Comparison of ENCODE assay signal across 29 mouse cellular contexts in genomic region chr9:21022726-21023125, GRCm38 (mm10). TPM values are rescaled to one million over a fixed set of nuclear protein-coding genes. Genes with fewer than 3 reads are reported as not detected.
DNase-seq lines count a peak whose midpoint lies in the region; ATAC-seq and TF ChIP-seq lines count a peak whose summit lies in the region.
"Had no signal": no experiment of that assay in that cellular context is flagged by ENCODE, and none has a peak within 500 bp of the region (broad histone marks: within the 10 kb centered on the region; RNA-seq: fewer than 3 reads in every experiment).

No protein-coding gene starts in this region.

- no peaks in the 10 kb centered on the region for H3K4me1 ChIP-seq in kidney, postnatal 0 days (replicated peaks; ENCODE audit: insufficient read depth, low read length)
- H3K4me1 ChIP-seq in lung, embryonic 15.5 days, result peaks cover 31% of the 10 kb centered on the region
- peaks cover 22 to 57% of the 10 kb centered on the region in 2 experiments for H3K4me1 ChIP-seq in CH12.LX (ENCODE audit: control insufficient read depth in 1 of 2, insufficient read depth in 2 of 2)
- no peaks in the 10 kb centered on the region for H3K4me1 ChIP-seq in hindbrain, embryonic 14.5 days (replicated peaks; ENCODE audit: control insufficient read depth, insufficient read depth, low read length)
- H3K4me1 ChIP-seq: embryonic facial prominence, embryonic 12.5 days; heart, embryonic 13.5 days; limb, embryonic 13.5 days had no signal

- TF ChIP-seq RAD21 in CH12.LX (IDR thresholded peaks at IDR 0.05; ENCODE audit: low read depth, low read length), result peak; percentile 15

- no peaks in the 10 kb centered on the region for H3K36me3 ChIP-seq in kidney, postnatal 0 days (ENCODE audit: insufficient read depth, low read length)
- H3K36me3 ChIP-seq in lung, embryonic 15.5 days, result no peaks in the 10 kb centered on the region; the same call in 1 of the 2 replicates
- peaks cover 72 to 90% of the 10 kb centered on the region in 2 experiments for H3K36me3 ChIP-seq in CH12.LX (replicated peaks in 1 of 2; ENCODE audit: control insufficient read depth in 1 of 2, insufficient read depth in 1 of 2, low read length in 1 of 2)
- no peaks in the 10 kb centered on the region for H3K36me3 ChIP-seq in hindbrain, embryonic 14.5 days (replicated peaks; ENCODE audit: control insufficient read depth, insufficient read depth)
- H3K36me3 ChIP-seq: embryonic facial prominence, embryonic 12.5 days; heart, embryonic 13.5 days; limb, embryonic 13.5 days; neural tube, embryonic 13.5 days had no signal

- ATAC-seq in kidney, postnatal 0 days (replicated peaks; ENCODE audit: low FRiP score, low read depth), result no peak
- ATAC-seq in lung, embryonic 15.5 days (ENCODE audit: borderline replicate concordance, extremely low read depth, low FRiP score, low TSS enrichment), result no peak
- no peak for ATAC-seq in hindbrain, embryonic 14.5 days (ENCODE audit: low FRiP score)
- ATAC-seq: forebrain, embryonic 14.5 days; hindbrain, postnatal 0 days; intestine, embryonic 16.5 days; Patski had no signal

- WGBS in kidney, postnatal 0 days, result 85% methylated on average over 1 of the region's 1 CpGs
- whole genome bisulfite sequencing in lung, embryonic 15.5 days, result 70% methylated on average over 1 of the region's 1 CpGs
- 82% methylated on average over 1 of the region's 1 CpGs for WGBS in hindbrain, embryonic 14.5 days

- DNase-seq in kidney, postnatal 0 days (ENCODE audit: low spot score), result no peak
- DNase-seq in kidney, postnatal 25 days, result no peak
- DNase-seq in lung, postnatal 25 days (ENCODE audit: low spot score), result no peak
- DNase-seq in 416B (ENCODE audit: low read depth), result peak; percentile 46
- DNase-seq in CH12.LX (ENCODE audit: extremely low read depth), result no peak
- DNase-seq in hindbrain, embryonic 14.5 days (ENCODE audit: low spot score), result no peak
- DNase-seq: adrenal gland, postnatal 14 days; cerebellum, adult 11-12 months; cerebellum, adult 9-11 months; embryo, embryonic 11 days; gastrocnemius, postnatal 25 days; heart, adult 11 months; heart, postnatal 14 days; kidney, postnatal 4 days; thymus, postnatal 4 days had no signal

- H3K9ac ChIP-seq in kidney, postnatal 0 days (ENCODE audit: low read depth, low read length), result no peak overlapping the region
- no peak overlapping the region for H3K9ac ChIP-seq in lung, embryonic 15.5 days
- H3K9ac ChIP-seq in CH12.LX (ENCODE audit: insufficient read depth, low read depth), result no peak overlapping the region
- no peak overlapping the region for H3K9ac ChIP-seq in hindbrain, embryonic 14.5 days
- H3K9ac ChIP-seq: embryonic facial prominence, embryonic 12.5 days; heart, embryonic 13.5 days; limb, embryonic 13.5 days; neural tube, embryonic 13.5 days had no signal

- no peak overlapping the region for H3K4me3 ChIP-seq in kidney, postnatal 0 days (replicated peaks; ENCODE audit: low read depth, low read length)
- H3K4me3 ChIP-seq in lung, embryonic 15.5 days, result no peak overlapping the region
- H3K4me3 ChIP-seq in CH12.LX (replicated peaks in 1 of 3; ENCODE audit: low read depth in 2 of 3, low read length in 2 of 3, poor library complexity in 1 of 3), result no peak overlapping the region
- H3K4me3 ChIP-seq in hindbrain, embryonic 14.5 days (replicated peaks; ENCODE audit: low read length), result no peak overlapping the region
- H3K4me3 ChIP-seq: embryonic facial prominence, embryonic 12.5 days; heart, embryonic 13.5 days; limb, embryonic 13.5 days; neural tube, embryonic 13.5 days had no signal

- H3K79me2 ChIP-seq in CH12.LX (replicated peaks; ENCODE audit: control insufficient read depth, extremely low read depth, insufficient read depth, poor library complexity, severe bottlenecking), result peaks cover 72% of the 10 kb centered on the region

- H3K9me3 ChIP-seq in kidney, postnatal 0 days (replicated peaks; ENCODE audit: low read length), result no peaks in the 10 kb centered on the region
- H3K9me3 ChIP-seq in lung, embryonic 15.5 days, result no peaks in the 10 kb centered on the region
- H3K9me3 ChIP-seq in CH12.LX (replicated peaks; ENCODE audit: low read length), result no peaks in the 10 kb centered on the region
- H3K9me3 ChIP-seq in hindbrain, embryonic 14.5 days (ENCODE audit: control insufficient read depth, low read length), result no peaks in the 10 kb centered on the region
- H3K9me3 ChIP-seq: embryonic facial prominence, embryonic 12.5 days; heart, embryonic 13.5 days; limb, embryonic 13.5 days; neural tube, embryonic 13.5 days had no signal

- peak; percentile 32; the same call in 1 of the 2 replicates for TF ChIP-seq CTCF in kidney, postnatal 0 days (IDR thresholded peaks at IDR 0.05; ENCODE audit: low read depth)
- peak in 1 of 2 experiments; percentile 40; a peak in 2 of 4 replicates for TF ChIP-seq CTCF in CH12.LX (conservative IDR thresholded peaks at IDR 0.05 in 1 of 2, IDR thresholded peaks at IDR 0.05 in 1 of 2; ENCODE audit: low read depth in 2 of 2, low read length in 2 of 2)

- no peak for TF ChIP-seq EP300 in CH12.LX (IDR thresholded peaks at IDR 0.05; ENCODE audit: low read length)

- in situ Hi-C loops in CH12.LX (cut with MboI; ENCODE audit: low pct_ligation_motif_present, low pct_unique_long_range_greater_than_20kb, low sequenced_read_pairs), result no loop called here

- H3K27ac ChIP-seq in kidney, postnatal 0 days, result no peak overlapping the region
- peak overlapping the region; percentile 77 for H3K27ac ChIP-seq in lung, embryonic 15.5 days
- H3K27ac ChIP-seq in CH12.LX (ENCODE audit: insufficient read depth, low read depth), result no peak overlapping the region
- H3K27ac ChIP-seq in hindbrain, embryonic 14.5 days, result no peak overlapping the region
- H3K27ac ChIP-seq: embryonic facial prominence, embryonic 12.5 days; heart, embryonic 13.5 days; hindbrain, postnatal 0 days; limb, embryonic 13.5 days; neural tube, embryonic 13.5 days had no signal

- dilution Hi-C loops in CH12.LX (cut with MboI; ENCODE audit: extremely low pct_ligation_motif_present, extremely low pct_unique_long_range_greater_than_20kb, low sequenced_read_pairs), result no loop called here

- H3K4me2 ChIP-seq in kidney, postnatal 0 days (ENCODE audit: low read length), result no peak overlapping the region
- no peak overlapping the region for H3K4me2 ChIP-seq in lung, embryonic 15.5 days
- H3K4me2 ChIP-seq in CH12.LX (ENCODE audit: insufficient read depth, low read depth, poor library complexity, severe bottlenecking), result no peak overlapping the region
- H3K4me2 ChIP-seq in hindbrain, embryonic 14.5 days (replicated peaks), result no peak overlapping the region
- H3K4me2 ChIP-seq: embryonic facial prominence, embryonic 12.5 days; heart, embryonic 13.5 days; limb, embryonic 13.5 days; neural tube, embryonic 13.5 days had no signal

- H3K27me3 ChIP-seq in kidney, postnatal 0 days (ENCODE audit: insufficient read depth, low read length), result no peaks in the 10 kb centered on the region
- H3K27me3 ChIP-seq in lung, embryonic 15.5 days, result no peaks in the 10 kb centered on the region
- H3K27me3 ChIP-seq in CH12.LX (replicated peaks), result no peaks in the 10 kb centered on the region
- peaks cover 24% of the 10 kb centered on the region for H3K27me3 ChIP-seq in hindbrain, embryonic 14.5 days (ENCODE audit: control insufficient read depth, insufficient read depth, low read length)
- H3K27me3 ChIP-seq: Patski had no signal

- no peak for TF ChIP-seq POLR2A in CH12.LX (IDR thresholded peaks at IDR 0.05; ENCODE audit: low read depth, low read length)

TF ChIP-seq in CH12.LX, 34 proteins besides CTCF, POLR2A, EP300 and RAD21 (continues in another document):
- TF ChIP-seq IRF4 (IDR thresholded peaks at IDR 0.05; ENCODE audit: low read depth, low read length) (no peak), ZNF384 (IDR thresholded peaks at IDR 0.05; ENCODE audit: low read depth, low read length) (no peak), JUN (IDR thresholded peaks at IDR 0.05; ENCODE audit: insufficient read depth, low read depth, low read length) (no peak)

RNA-seq across cellular contexts. Expression of gene Icam4, which starts 6.4 kb away (rescaled TPM):
- polyA plus RNA-seq in kidney, postnatal 0 days (2015; fragmentation: Nextera tagmentation; extraction: Ambion mirVana), result 0.26 and 0.50 TPM in 2 replicates
- 2.4 and 2.9 TPM in 2 replicates for polyA plus RNA-seq in lung, embryonic 15.5 days (2015; fragmentation: Nextera tagmentation; extraction: Ambion mirVana)
- total RNA-seq in CH12.LX (2012; rRNA removed) (2.9 and 3.1 TPM in 2 replicates), CH12.LX (2014; rRNA removed) (1.1 and 1.2 TPM in 2 replicates)
- polyA plus RNA-seq in CH12.LX (2012; ENCODE audit: insufficient read length, low read depth), result 0.72 and 0.96 TPM in 2 replicates
- polyA plus RNA-seq in hindbrain, embryonic 14.5 days (2014; fragmentation: Nextera tagmentation; extraction: Ambion mirVana), result 0.31 TPM in 1 of 2 replicates, not detected in the other
- total RNA-seq: hindbrain, postnatal 0 days had no signal
- polyA plus RNA-seq: forebrain, embryonic 14.5 days had no signal

RNA-seq across cellular contexts. Expression of gene Icam1, which starts 6.9 kb away (rescaled TPM):
- 12.3 and 13.4 TPM in 2 replicates for polyA plus RNA-seq in kidney, postnatal 0 days (2015; fragmentation: Nextera tagmentation; extraction: Ambion mirVana)
- polyA plus RNA-seq in lung, embryonic 15.5 days (2015; fragmentation: Nextera tagmentation; extraction: Ambion mirVana), result 55.1 and 57.5 TPM in 2 replicates
- total RNA-seq in CH12.LX (2012; rRNA removed) (128 and 202 TPM in 2 replicates), CH12.LX (2014; rRNA removed) (101 and 102 TPM in 2 replicates)
- 64.2 and 70.6 TPM in 2 replicates for polyA plus RNA-seq in CH12.LX (2012; ENCODE audit: insufficient read length, low read depth)
- polyA plus RNA-seq in hindbrain, embryonic 14.5 days (2014; fragmentation: Nextera tagmentation; extraction: Ambion mirVana), result 3.6 and 3.8 TPM in 2 replicates

RNA-seq across cellular contexts. Expression of gene Icam5, which starts 9.1 kb away (rescaled TPM):
- polyA plus RNA-seq in kidney, postnatal 0 days (2015; fragmentation: Nextera tagmentation; extraction: Ambion mirVana), result 0.21 and 0.27 TPM in 2 replicates
- 0.17 and 0.23 TPM in 2 replicates for polyA plus RNA-seq in lung, embryonic 15.5 days (2015; fragmentation: Nextera tagmentation; extraction: Ambion mirVana)
- total RNA-seq in CH12.LX (2012; rRNA removed), result 4.9 TPM in 2 replicates
- total RNA-seq in CH12.LX (2014; rRNA removed), result 0.89 and 1.0 TPM in 2 replicates
- 1.6 and 1.7 TPM in 2 replicates for polyA plus RNA-seq in CH12.LX (2012; ENCODE audit: insufficient read length, low read depth)
- 1.6 and 1.9 TPM in 2 replicates for polyA plus RNA-seq in hindbrain, embryonic 14.5 days (2014; fragmentation: Nextera tagmentation; extraction: Ambion mirVana)
- total RNA-seq: gastrocnemius, adult 18-20 months; gastrocnemius, postnatal 25 days had no signal
- polyA plus RNA-seq: hindbrain, embryonic 11.5 days had no signal

RNA-seq across cellular contexts. Expression of gene Mrpl4, which starts 20.2 kb away (rescaled TPM):
- polyA plus RNA-seq in kidney, postnatal 0 days (2015; fragmentation: Nextera tagmentation; extraction: Ambion mirVana), result 155 and 158 TPM in 2 replicates
- polyA plus RNA-seq in lung, embryonic 15.5 days (2015; fragmentation: Nextera tagmentation; extraction: Ambion mirVana), result 157 and 160 TPM in 2 replicates
- total RNA-seq in CH12.LX (2012; rRNA removed) (98.7 and 103 TPM in 2 replicates), CH12.LX (2014; rRNA removed) (42.1 and 43.9 TPM in 2 replicates)
- polyA plus RNA-seq in CH12.LX (2012; ENCODE audit: insufficient read length, low read depth), result 83.6 and 94.8 TPM in 2 replicates
- 97.3 and 102 TPM in 2 replicates for polyA plus RNA-seq in hindbrain, embryonic 14.5 days (2014; fragmentation: Nextera tagmentation; extraction: Ambion mirVana)

RNA-seq across cellular contexts. Expression of gene Zglp1, which starts 44.2 kb away (rescaled TPM):
- polyA plus RNA-seq in kidney, postnatal 0 days (2015; fragmentation: Nextera tagmentation; extraction: Ambion mirVana), result 0.29 TPM in 1 of 2 replicates, not detected in the other
- 0.76 and 2.1 TPM in 2 replicates for polyA plus RNA-seq in lung, embryonic 15.5 days (2015; fragmentation: Nextera tagmentation; extraction: Ambion mirVana)
- total RNA-seq in CH12.LX (2012; rRNA removed) (1.1 TPM in 1 of 2 replicates, not detected in the other), CH12.LX (2014; rRNA removed) (1.3 TPM in 1 of 2 replicates, not detected in the other)
- 0.87 and 0.98 TPM in 2 replicates for polyA plus RNA-seq in CH12.LX (2012; ENCODE audit: insufficient read length, low read depth)
- polyA plus RNA-seq in hindbrain, embryonic 14.5 days (2014; fragmentation: Nextera tagmentation; extraction: Ambion mirVana), result 1.0 and 2.0 TPM in 2 replicates
- total RNA-seq: adrenal gland, postnatal 14 days; gastrocnemius, adult 18-20 months; gastrocnemius, postnatal 25 days; heart, postnatal 14 days; left cerebral cortex, postnatal 36 days had no signal
- polyA plus RNA-seq: kidney, embryonic 14.5 days; liver, embryonic 16.5 days had no signal
